ENCODE assay signal across 11 mouse cellular contexts in genomic region chr4:115984967-115985366, GRCm38 (mm10). TPM values are rescaled to one million over a fixed set of nuclear protein-coding genes. Genes with fewer than 3 reads are reported as not detected.
DNase-seq lines count a peak whose midpoint lies in the region; ATAC-seq and TF ChIP-seq lines count a peak whose summit lies in the region.
"Had no signal": no experiment of that assay in that cellular context is flagged by ENCODE, and none has a peak within 500 bp of the region (broad histone marks: within the 10 kb centered on the region; RNA-seq: fewer than 3 reads in every experiment).

No protein-coding gene starts in this region.

- no peak overlapping the region for H3K27ac ChIP-seq in forebrain, postnatal 0 days (ENCODE audit: low read depth, low read length)
- H3K27ac ChIP-seq in forebrain, embryonic 14.5 days (ENCODE audit: low read depth, low read length) = no peak overlapping the region

- H3K4me1 ChIP-seq in forebrain, postnatal 0 days (ENCODE audit: insufficient read depth) = no peaks in the 10 kb centered on the region
- no peaks in the 10 kb centered on the region for H3K4me1 ChIP-seq in forebrain, embryonic 14.5 days (ENCODE audit: control insufficient read depth, insufficient read depth, low read length)

- no peaks in the 10 kb centered on the region for H3K9me3 ChIP-seq in forebrain, postnatal 0 days (ENCODE audit: low read length)
- H3K9me3 ChIP-seq in forebrain, embryonic 14.5 days (replicated peaks; ENCODE audit: control insufficient read depth, low read length) = no peaks in the 10 kb centered on the region

- peak; percentile 40 for TF ChIP-seq CTCF in forebrain, postnatal 0 days (IDR thresholded peaks at IDR 0.05; ENCODE audit: low read depth)

- DNase-seq in forebrain, postnatal 0 days = no peak
- no peak for DNase-seq in forebrain, embryonic 14.5 days (ENCODE audit: low spot score)
- DNase-seq in retina, postnatal 1 day = peak; percentile 61
- DNase-seq in retina, embryonic 14.5 days (ENCODE audit: low spot score) = no peak
- peak; percentile 50 for DNase-seq in embryo, embryonic 10.5 days (ENCODE audit: low spot score)
- no peak for DNase-seq in cerebellum, adult 9-10 months
- DNase-seq: cerebellum, adult 11 months had no signal

- no peak for ATAC-seq in forebrain, postnatal 0 days
- no peak for ATAC-seq in forebrain, embryonic 14.5 days
- peak; percentile 43 for ATAC-seq in megakaryocyte, adult 5-6 weeks (ENCODE audit: poor library complexity, severe bottlenecking)
- no peak for ATAC-seq in erythroblast, adult 5-6 weeks (replicated peaks; ENCODE audit: low FRiP score, poor library complexity, severe bottlenecking)

- no peak overlapping the region for H3K4me2 ChIP-seq in forebrain, postnatal 0 days (ENCODE audit: low read depth)
- H3K4me2 ChIP-seq in forebrain, embryonic 14.5 days (ENCODE audit: low read length) = no peak overlapping the region

- no peak overlapping the region for H3K9ac ChIP-seq in forebrain, postnatal 0 days
- no peak overlapping the region for H3K9ac ChIP-seq in forebrain, embryonic 14.5 days (ENCODE audit: low read length)

- peaks cover 23% of the 10 kb centered on the region for H3K27me3 ChIP-seq in forebrain, postnatal 0 days (ENCODE audit: insufficient read depth, low read length)
- peaks cover 25% of the 10 kb centered on the region for H3K27me3 ChIP-seq in forebrain, embryonic 14.5 days (replicated peaks; ENCODE audit: control insufficient read depth, insufficient read depth, low read length)

- no peaks in the 10 kb centered on the region for H3K36me3 ChIP-seq in forebrain, postnatal 0 days (ENCODE audit: insufficient read depth)
- no peaks in the 10 kb centered on the region for H3K36me3 ChIP-seq in forebrain, embryonic 14.5 days (ENCODE audit: control insufficient read depth, insufficient read depth, low read length)

- 39% methylated on average over 8 of the region's 8 CpGs for WGBS in forebrain, postnatal 0 days
- WGBS in forebrain, embryonic 14.5 days = 30% methylated on average over 8 of the region's 8 CpGs

- no peak overlapping the region for H3K4me3 ChIP-seq in forebrain, postnatal 0 days (ENCODE audit: low read depth, low read length)
- no peak overlapping the region for H3K4me3 ChIP-seq in forebrain, embryonic 14.5 days (ENCODE audit: low read depth, low read length)
- H3K4me3 ChIP-seq: erythroblast, embryonic 14.5 days had no signal

RNA-seq across cellular contexts. Expression of gene Faah, which starts 32.8 kb away (rescaled TPM):
- total RNA-seq in forebrain, postnatal 0 days (2014; rRNA removed) = 28.8 and 42.7 TPM in 2 replicates
- polyA plus RNA-seq in forebrain, postnatal 0 days (2015; fragmentation: Nextera tagmentation; extraction: Ambion mirVana) = 22.0 and 25.4 TPM in 2 replicates
- polyA plus RNA-seq in forebrain, embryonic 14.5 days (2014; fragmentation: Nextera tagmentation; extraction: Ambion mirVana) = 7.0 and 7.3 TPM in 2 replicates
- total RNA-seq in megakaryocyte, adult 5-6 weeks (2015) = 0.71 and 1.8 TPM in 2 replicates
- total RNA-seq in megakaryocyte, adult 5-6 weeks (2017) = 1.3 and 2.2 TPM in 2 replicates
- total RNA-seq in erythroblast, adult 5-6 weeks (2015; ENCODE audit: low replicate concordance) = 2.1 TPM in 1 of 2 replicates, not detected in the other
- total RNA-seq in erythroblast, adult 5-6 weeks (2017; ENCODE audit: low replicate concordance) = 1.3 TPM in 1 of 2 replicates, not detected in the other

RNA-seq across cellular contexts. Expression of gene Dmbx1, which starts 45.2 kb away (rescaled TPM):
- 0.15 TPM in 1 of 2 replicates, not detected in the other for total RNA-seq in forebrain, postnatal 0 days (2014; rRNA removed)
- polyA plus RNA-seq in forebrain, postnatal 0 days (2015; fragmentation: Nextera tagmentation; extraction: Ambion mirVana) = 0.18 and 0.23 TPM in 2 replicates
- polyA plus RNA-seq in forebrain, embryonic 14.5 days (2014; fragmentation: Nextera tagmentation; extraction: Ambion mirVana) = 0.05 TPM in 2 replicates
- total RNA-seq in megakaryocyte, adult 5-6 weeks (2015) = not detected in 2 replicates
- not detected in 2 replicates for total RNA-seq in megakaryocyte, adult 5-6 weeks (2017)
- not detected in 2 replicates for total RNA-seq in erythroblast, adult 5-6 weeks (2015; ENCODE audit: low replicate concordance)
- total RNA-seq in erythroblast, adult 5-6 weeks (2017; ENCODE audit: low replicate concordance) = not detected in 2 replicates
- total RNA-seq: layer of hippocampus, adult 18-20 months had no signal
- polyA plus RNA-seq: erythroblast, embryonic 14.5 days had no signal

Comparison
In these comparisons a context has a peak if more than half of its experiments do, and no peak if none do; other contexts are left out.
1. DNase-seq: peak in retina, postnatal 1 day (single experiment) and embryo, embryonic 10.5 days (single experiment); none in forebrain, postnatal 0 days (single experiment), forebrain, embryonic 14.5 days (single experiment), retina, embryonic 14.5 days (single experiment) and cerebellum, adult 9-10 months (single experiment).